Mouse (Mus musculus) adrenal gland, postnatal 36 days (tissue): ENCODE measurements around the gene Itih3. TPM values are rescaled to one million over a fixed set of nuclear protein-coding genes. Genes with fewer than 3 reads are reported as not detected.

Source experiments
- DNase-seq, 2 experiments: peaks; one replicate each; pipeline ENCODE4 v3.0.0; 2021; ENCODE audit warnings: mixed read lengths in 1 of 2
- long read RNA-seq, 2 experiments: library from polyadenylated mRNA; stranded (forward); transcript quantifications; one replicate each; pipeline ENCODE4 v2.0.0; 2021; ENCODE audit warnings: borderline sequencing depth in 2 of 2
- total RNA-seq, 2 experiments: library from RNA; stranded (reverse); gene quantifications; 2 replicates each; pipeline ENCODE4 v1.2.3; 2021

The Itih3 gene
- 1 to 10 TPM in 1 of 2 experiments, under 1 TPM in 1; 0.16 to 2.0 TPM for total RNA-seq
- long read RNA-seq, experiment 1, result 0 reads
- long read RNA-seq, experiment 2, partial matches to known transcripts, result 0 of 1 reads
- long read RNA-seq, experiment 2, other reads (novel, unspliced or antisense), result 1 of 1 reads

GRCm38 (mm10) chr14:30923375-30924105 is at the start of gene Itih3:
Gene Itih3 (minus strand): TSS chr14:30923760.
- DNase-seq, result no peak

- no peak for DNase-seq
These were observed 36.8 kb upstream of the Itih3 start for GRCm38 (mm10) chr14:30960366-30960765.

- no peak for DNase-seq
These were observed 35.5 kb upstream of the Itih3 start for GRCm38 (mm10) chr14:30959031-30959430.

- no peak for DNase-seq
These were observed 35.0 kb upstream of the Itih3 start for GRCm38 (mm10) chr14:30958517-30958916.

GRCm38 (mm10) chr14:30951154-30951825 is 27.7 kb upstream of the Itih3 start, which contains the start of gene Nek4:
Gene Nek4 (plus strand): TSS chr14:30951377.
- peak; percentile 96 to 98 for DNase-seq

GRCm38 (mm10) chr14:30949986-30950385 is 26.4 kb upstream of the Itih3 start:
- no peak for DNase-seq

- DNase-seq, result no peak
These were observed 21.2 kb upstream of the Itih3 start for GRCm38 (mm10) chr14:30944745-30945144.

GRCm38 (mm10) chr14:30943860-30944674 is 20.5 kb upstream of the Itih3 start:
- DNase-seq, result peak; percentile 77 to 83

- no peak for DNase-seq
These were observed 19.5 kb upstream of the Itih3 start, which contains the start of gene Itih1 for GRCm38 (mm10) chr14:30943038-30943437. Gene Itih1 (minus strand): TSS chr14:30943289.

GRCm38 (mm10) chr14:30942254-30942653 is 18.7 kb upstream of the Itih3 start:
- no peak for DNase-seq

GRCm38 (mm10) chr14:30933351-30933750 is 9.8 kb upstream of the Itih3 start:
- DNase-seq, result peak; percentile 50 to 62

- DNase-seq, result peak; percentile 48 to 65
These were observed 6.8 kb upstream of the Itih3 start for GRCm38 (mm10) chr14:30930386-30930785.

GRCm38 (mm10) chr14:30925492-30925891 is 1.9 kb upstream of the Itih3 start:
- no peak for DNase-seq

GRCm38 (mm10) chr14:30922053-30922670 is 1.4 kb downstream of the Itih3 start:
- no peak for DNase-seq

- DNase-seq, result no peak
These were observed 7.0 kb downstream of the Itih3 start for GRCm38 (mm10) chr14:30916516-30916915.

- DNase-seq, result peak in 1 of 2 experiments; percentile 43
These were observed 10.2 kb downstream of the Itih3 start for GRCm38 (mm10) chr14:30913404-30913803.

GRCm38 (mm10) chr14:30912641-30913040 is 10.9 kb downstream of the Itih3 start:
- DNase-seq, result no peak

- DNase-seq, result no peak
These were observed 12.4 kb downstream of the Itih3 start for GRCm38 (mm10) chr14:30911141-30911540.

- DNase-seq, result peak in 1 of 2 experiments; percentile 11
These were observed 15.7 kb downstream of the Itih3 start for GRCm38 (mm10) chr14:30907814-30908265.

- DNase-seq, result no peak
These were observed 17.6 kb downstream of the Itih3 start for GRCm38 (mm10) chr14:30906001-30906400.

- no peak for DNase-seq
These were observed 19.3 kb downstream of the Itih3 start for GRCm38 (mm10) chr14:30904307-30904706.

GRCm38 (mm10) chr14:30903036-30903435 is 20.5 kb downstream of the Itih3 start:
- DNase-seq, result no peak
